Mouse (Mus musculus): ENCODE measurements at regions not wholly inside any gene's neighbourhood (a gene's known extent, or its start where the extent isn't known, plus 50 kb on each side); places are given as distances from the start of the nearest gene placed in this dataset.

DNA sequence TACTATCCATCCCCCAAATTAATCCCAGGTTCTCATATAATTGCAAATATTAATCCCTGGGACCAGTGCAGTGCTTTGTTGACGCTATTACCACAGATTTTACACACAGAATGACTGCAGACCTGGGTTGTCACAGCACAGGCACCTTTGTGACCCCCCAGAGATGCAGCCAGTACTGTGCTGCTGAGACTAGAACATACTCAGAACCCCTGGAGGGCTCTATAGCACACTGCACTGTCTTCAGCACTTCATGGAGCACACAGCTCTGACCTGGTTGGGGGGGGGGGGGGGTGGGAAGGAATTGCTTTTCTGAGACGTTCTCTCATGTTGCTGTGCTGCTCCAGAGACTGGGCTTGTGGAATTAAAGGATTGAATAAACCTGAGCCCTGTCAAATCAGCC is 154.9 kb upstream of the Gm34302 start:
- DNase-seq, result no peak

DNA sequence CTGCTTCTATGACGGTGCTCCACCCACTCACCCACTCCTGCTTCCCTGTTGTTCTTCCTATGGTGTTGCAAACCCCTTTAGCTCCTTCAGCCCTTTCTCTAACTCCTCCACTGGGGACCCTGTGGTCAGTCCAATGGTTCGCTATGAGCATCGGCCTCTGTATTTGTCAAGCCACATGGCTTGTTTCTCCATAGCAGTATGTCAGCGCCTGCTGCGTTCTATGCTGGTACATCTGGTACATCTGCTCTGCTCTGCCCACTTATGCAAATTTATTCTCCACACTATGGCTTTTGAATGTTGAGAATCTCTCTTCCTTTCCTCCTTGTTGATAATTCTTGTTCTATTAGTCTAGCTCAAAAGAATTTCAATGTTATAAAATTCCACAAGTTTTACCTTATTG is 154.2 kb upstream of the Gm34302 start:
- no peak for DNase-seq

DNA sequence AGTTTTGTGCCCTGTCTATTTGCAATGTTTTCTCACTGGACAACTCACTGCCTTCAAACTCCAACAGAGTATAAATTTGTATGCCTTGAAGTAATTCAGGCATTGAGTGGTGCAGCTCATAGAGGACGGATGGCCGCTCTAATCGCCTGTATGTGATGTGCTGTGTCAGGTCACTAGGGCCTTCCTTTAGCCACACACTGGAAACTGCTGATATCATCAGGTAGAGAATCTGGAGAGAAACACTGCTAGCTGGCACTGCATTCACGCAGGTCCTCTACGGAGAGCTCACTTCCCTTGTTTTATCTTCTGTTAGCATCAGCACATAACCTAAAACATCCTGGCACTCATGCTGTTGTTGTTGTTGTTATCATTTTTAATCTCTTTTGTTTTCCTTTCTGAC is 144.0 kb upstream of the Gm34302 start:
- DNase-seq, result no peak

DNA sequence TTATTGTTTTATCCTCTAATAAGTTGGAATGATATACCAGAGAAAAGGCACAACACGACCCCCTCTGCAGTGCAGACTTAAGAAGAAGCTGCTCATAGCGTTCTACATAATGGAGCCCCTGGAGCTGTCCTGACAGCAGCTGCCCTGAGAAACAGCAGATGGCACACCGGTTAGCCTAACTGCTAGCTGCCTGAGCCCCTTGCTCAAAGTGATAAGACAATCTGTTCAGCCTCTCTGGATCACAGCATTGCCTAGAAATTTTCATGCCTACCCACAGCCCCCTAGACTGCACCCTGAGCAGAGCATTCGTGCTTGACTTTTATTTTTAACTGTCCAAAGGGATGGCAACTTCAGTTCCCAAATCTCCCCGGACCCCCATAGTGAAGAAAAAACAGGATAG is 132.4 kb upstream of the Gm34302 start:
- no peak for DNase-seq

DNA sequence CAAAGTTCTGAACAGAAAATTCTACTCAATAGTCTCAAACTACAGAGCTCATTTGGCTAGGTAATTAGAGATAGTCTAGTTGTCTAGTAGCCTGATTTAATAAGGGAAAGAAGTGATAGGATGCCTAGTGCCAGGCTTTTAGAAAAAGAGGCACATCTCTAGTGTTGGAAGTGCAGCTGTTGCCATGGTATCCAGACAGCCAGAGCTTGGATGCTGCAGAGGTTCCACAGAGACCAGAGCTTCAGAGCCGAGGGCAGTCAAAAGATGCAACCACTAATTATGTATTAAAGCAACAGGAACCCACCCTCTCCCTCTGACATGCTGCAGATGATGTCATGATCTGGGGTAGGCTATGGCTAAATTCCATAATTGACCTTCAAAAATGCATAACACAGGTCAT is 130.0 kb upstream of the Gm34302 start:
- no peak for DNase-seq

DNA sequence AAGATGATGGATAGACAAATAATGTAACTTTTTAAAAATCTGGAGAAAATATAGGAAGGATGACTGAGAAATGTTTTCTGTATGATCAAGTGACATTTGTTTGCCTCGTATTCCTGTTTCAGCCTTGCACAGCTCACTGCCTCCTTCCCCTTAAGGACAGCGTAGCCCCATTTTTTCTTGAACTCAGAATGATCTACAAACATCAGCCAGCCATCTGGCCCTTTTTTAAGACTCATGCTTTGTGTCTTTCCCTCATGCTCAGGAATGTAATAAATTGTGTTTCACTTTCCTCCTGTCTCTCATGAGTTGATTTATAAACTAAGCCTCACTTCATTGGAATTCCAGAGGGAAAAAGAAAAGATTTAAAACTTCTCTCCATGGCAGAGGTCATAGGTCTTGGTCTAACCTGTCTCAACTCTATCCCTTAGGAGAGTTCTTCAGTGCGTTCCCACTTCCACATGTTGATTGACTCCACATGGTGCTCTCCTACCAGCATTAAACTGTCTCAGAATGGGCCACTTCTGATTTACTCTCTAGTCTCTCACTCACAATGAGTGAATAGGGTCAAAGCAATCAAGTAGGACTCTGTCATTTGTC is 129.2 kb upstream of the Gm34302 start:
- DNase-seq, result no peak

DNA sequence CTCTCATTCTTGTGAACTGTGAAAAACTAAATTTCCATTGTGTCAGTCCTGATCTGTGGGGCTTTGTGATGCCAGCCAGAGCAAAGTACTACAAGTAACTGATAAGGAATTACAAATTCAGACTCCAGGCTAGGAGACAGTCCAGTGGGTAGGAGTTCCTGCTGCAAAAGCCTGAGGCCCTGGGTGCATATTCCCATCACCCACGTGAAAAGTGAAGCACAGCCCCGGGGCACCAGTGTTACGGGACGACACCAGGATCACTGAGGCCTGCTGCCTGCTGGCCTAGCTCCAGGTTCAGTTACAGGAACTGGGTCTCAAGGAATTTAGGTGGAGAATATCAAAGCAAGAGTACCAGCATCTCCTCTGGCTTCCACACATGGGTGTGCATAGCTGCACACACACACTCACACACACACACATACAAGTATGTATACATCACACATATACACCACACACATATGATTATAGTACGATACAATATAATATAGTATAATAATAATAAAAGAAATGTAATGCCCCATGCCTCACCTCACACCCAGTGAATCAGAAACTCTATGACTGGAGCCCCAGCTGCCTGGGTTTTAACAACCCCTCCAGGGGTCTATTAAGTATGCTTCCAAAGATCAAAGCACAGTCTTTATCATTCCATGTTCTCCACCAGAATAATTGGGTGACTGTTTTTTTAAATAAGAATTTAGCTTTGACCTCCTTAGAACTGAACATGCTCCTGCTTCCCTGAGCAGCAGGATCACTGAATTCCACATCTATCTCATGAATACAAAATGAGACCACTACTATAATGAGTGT is 126.6 kb upstream of the Gm34302 start:
- no peak for DNase-seq

DNA sequence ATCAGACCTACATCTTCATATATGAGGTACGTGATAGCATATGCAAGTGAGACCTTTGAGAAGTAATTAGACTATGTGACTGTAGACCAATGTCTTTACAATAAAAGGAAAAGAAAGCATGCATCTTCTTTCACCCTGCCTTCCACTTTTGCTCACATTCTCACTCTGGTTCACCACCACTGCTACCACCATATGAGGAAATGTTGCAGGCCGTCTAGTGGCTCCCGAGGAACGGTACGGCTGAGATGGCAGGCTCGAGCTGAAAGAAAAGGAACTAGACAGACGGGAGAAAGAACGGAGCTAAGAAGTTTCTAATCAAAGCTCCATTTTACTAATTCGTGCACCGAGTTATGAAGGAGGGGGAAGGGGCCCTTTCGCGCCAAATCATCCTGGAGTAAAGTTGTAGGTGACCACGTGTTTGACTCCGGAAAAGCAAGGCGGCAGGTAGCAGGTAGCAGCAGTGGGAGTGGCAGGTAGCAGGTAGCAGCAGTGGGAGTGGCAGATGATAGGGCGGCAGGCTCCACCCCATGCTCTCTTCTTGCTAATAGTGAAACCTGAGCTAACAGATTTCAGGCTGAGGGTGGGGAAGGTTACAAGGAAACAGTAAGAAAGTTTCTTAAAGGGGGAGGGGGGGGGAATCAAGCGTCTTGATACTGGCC is 125.9 kb upstream of the Gm34302 start:
- DNase-seq, result no peak

DNA sequence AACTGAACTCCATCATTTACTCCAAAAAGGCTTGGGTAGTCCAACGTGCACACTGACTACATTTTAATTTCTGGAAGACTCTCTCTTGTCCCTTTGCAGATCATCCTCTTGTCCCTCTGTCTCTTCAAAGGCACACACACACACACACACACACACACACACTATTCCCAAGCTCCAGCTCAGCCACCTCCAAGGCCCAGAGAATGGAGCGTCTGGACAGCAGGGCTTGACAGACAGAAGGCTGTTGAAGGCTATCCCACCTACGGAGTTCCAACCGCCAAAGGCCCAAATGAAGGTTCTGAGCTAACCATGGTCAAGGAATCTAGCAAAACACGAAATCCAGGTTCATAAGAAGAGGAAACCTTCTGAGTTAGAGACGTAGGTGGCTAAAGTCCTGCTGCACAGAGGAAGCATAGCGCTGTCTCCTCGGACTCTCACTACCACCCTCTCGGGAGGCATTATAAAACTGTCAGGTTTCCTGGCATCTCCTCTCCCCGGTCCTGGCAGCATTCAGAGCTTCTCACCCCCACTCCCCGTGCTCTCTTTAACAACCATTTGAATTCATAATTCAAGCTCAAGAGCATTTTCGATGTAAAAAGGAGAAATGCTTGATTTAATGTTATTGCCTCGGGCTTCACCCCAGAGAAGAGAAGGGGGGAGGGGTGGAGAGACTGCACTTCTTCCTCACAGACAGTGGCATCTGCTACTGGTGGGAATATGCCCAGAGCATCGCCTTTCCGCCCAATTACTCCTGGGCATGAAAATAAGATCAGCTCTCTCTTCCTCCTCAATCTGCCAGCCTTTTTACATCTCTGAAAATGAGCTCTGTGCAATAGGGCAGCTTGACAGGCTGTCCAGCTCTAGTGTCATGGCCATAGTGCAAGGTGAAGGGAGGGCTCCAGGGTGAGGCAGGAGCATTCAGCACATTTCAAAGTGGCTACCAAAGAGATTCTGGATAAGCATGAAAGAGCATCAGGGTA is 99.3 kb upstream of the Gm34302 start:
- peak; percentile 31 to 33 for DNase-seq

DNA sequence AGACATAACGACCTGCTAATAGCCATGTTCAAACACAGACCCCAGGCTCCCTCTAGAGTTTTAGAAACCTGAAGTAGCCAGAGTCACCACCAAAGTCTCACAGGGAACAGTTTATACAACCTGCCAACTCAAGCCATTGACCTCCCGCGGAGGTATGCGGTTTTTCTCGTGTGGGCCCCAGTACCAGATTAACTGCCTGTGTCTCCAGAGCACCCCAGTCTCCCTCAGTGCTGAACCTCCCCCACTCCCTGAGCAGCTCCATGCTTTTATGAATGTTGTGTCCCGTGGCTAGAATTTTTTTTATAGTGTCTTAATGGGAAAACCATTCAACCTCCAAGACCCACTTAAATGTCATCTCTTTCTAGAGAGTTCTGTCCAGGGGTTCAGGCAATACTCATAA is 98.5 kb upstream of the Gm34302 start:
- no peak for DNase-seq

DNA sequence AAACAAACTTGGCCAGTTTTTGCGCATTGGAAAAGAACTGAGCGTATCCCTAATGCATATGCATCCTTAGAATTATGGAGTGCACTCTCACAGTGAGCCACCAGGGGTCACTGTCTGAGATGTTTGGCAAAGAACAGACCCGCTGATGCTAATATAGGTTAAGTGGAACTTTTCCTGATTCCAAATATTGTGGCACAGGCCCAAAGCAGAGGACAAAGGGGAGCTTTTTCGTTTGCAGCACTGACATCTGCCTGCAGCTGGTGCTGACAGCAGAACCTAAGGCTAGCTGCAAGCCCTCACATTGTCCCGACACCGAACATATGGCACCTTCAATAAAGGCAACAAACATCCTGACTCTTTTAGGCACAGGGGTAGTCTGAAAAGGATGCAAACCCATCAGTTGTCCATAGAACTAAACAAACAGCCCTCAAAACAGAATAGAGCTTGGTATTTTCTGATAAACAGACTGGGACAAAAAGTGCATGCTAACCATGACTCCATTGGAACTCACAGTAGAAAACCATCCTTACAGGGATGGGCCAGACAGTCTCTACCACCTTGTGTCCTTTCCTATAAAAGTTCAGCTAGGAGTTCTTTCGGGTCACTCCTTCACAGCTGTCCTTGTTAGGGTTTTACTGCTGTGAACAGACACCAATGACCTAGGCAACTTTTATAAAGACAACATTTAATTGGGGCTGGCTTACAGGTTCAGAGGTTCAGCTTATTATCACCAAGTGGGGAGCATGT is 87.1 kb upstream of the Gm34302 start:
- peak; percentile 55 to 63 for DNase-seq

DNA sequence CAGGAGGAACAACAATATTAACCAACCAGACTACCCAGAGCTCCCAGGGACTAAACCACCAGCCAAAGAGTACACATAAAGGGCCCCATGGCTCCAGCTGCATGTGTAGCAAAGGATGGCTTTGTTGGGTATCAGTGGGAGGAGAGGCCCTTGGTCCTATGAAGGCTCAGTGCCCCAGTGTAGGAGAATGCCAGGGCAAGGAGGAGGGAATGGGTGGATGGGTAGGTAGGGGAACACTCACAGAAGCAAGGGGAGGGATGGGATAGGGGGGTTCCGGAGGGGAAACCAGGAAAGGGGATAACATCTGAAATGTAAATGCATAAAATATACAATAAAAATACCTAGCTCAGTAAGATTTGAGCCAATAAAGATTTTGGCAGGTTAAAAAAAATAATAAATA is 86.4 kb upstream of the Gm34302 start:
- no peak for DNase-seq

DNA sequence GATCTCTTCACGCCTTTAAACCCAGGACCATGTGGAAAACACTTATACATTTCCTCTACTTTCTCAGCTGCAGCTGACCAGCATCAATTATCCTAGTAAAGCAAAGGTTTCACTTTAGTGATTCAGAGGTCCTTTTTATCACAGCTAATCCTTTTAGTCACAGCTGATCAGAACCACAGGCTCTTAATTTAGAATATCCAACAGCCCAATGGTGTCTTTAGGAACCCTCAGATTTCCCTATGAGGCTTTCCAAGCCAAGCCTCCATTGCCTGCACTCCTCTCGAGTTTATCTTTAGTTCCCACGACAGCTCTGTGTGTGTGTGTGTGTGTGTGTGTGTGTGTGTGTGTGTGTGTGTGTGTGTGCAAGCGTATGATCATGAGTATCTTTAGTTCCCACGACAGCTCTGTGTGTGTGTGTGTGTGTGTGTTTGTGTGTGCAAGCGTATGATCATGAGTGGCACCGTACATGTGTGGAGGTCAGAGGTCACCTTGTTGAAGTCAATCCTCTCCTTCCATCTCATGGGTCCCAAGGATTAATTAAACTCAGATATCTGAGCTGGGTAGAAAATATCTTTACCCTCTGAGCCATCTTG is 85.4 kb upstream of the Gm34302 start:
- no peak for DNase-seq

DNA sequence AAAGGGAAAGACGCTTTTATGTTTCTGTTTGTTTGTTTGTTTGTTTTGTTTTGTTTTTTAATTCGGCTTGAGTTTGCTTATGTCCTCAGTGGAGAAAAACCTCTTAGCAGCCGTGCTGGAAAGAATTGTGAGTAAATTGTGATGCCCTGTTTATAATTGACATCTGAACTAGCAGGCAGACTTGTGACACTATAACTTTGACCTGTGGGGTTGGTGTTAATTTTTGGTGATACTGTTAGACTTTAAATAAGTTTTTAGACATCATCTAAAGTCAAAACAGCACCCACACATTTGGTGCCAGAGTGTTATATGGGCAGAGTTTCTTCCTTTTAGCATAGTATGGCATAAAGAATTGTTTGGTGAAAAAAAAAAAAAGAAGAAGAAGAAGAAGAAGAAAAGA is 84.0 kb upstream of the Gm34302 start:
- DNase-seq, result no peak

DNA sequence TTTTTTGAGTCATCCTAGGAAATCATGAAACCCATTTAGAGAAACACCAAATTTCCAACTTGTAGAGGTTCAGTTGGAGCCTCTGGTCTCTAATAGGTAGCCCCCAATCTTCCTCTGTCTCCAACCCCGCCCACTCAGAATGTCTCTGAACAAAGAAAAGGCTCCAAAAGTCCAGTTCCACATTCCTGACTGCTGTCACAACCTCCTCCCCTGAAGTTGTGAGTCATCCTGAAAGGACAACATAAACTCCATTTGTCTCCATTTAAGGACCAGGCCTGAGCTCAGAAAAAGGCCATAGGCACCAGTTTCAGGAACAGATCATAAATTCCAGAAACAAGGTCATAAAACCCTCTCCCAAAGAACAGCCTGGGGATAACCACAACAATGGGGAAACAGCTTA is 79.4 kb upstream of the Gm34302 start:
- no peak for DNase-seq

DNA sequence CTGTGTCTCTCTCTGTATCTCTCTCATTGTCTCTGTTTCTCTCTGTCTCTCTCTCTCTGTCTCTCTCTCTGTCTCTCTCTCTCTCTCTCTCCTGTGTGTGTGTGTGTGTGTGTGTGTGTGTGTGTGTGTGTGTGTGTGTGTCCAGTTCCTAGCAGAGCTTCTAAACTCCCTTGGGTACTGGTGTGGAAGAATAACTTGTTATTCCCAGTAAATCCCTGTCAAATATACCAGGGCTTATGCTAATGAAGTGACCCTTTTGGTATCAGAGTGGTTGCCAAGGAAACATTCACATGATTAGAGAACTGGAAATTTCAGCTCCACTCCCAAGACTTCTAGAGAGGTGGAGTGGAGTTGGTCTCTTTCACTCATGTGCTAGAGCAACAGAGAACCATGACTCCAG is 78.9 kb upstream of the Gm34302 start:
- DNase-seq, result no peak

DNA sequence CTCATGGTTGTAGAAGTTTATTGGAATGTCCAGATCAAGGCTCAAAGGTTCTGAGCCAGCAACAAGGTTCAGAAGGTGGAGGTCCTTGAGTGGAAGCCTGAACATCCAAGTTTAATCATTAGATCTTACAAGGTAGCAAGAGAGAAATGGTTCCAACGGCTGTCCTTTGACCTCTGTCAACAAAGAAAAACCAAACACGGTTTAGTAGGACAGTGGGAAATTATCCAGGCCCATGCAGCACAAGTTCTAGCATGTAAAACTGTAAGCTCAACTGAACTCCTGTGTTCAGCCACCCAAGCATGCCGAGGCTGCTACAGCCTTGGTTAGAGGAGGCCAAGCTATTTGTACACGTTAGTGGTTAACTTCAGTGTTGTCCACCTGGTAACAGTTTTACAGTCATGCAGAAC is 77.1 kb upstream of the Gm34302 start:
- no peak for DNase-seq

DNA sequence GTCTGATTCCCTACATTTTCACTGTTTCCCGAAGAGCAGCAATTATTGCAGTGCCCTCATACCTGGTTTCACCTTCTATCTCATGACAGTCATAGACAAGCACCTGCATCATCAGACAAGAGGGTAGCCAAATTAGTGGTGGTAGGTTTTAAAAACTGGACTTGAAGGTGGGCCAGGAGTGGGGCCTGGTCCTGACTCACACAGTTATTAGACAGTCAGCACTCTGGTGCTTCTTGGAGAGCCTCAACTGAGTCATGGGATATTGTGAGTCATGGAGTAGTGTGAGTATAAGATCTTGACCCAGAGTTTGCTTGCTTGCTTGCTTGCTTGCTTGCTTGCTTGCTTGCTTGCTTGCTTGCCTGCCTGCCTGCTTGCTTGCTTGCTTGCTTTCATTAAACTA is 73.1 kb upstream of the Gm34302 start:
- no peak for DNase-seq

DNA sequence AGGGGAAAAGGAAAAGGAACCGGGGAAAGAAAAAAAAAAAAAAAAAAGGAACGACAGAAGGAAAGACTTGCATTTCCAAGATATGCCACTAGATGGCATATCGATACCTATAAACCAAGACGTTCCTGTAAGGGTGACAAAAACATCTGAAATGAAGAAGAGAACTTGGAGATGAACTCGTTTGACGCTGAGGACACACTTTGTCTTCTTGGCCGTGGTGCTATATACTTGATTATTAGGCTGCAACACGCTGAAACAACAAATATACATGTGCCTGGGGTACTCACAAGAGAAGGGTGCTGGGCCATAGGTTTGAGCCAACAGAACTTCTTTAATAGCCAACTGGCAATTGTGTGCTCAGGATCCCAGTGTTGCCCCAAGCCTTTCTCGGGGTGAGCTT is 71.2 kb upstream of the Gm34302 start:
- peak; percentile 15 to 23 for DNase-seq

DNA sequence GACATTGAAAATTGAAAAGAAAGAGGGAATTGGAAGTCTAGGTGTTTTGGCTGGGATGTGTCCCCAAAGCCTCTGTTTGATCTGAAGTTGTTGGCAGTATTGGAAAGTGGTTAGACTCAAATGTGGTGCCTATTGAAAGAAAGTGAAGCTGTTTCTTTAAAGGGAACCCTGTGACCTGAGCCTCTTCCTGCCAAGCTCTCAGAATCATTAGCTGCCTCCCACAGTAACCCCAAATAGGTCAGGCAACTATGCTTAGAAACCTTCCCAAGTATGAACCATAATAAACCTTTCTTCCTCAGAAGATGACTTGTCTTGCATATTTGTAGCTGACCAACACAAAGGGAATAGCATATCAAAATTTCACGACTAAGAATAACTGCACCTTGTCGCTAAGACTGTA is 69.7 kb upstream of the Gm34302 start:
- no peak for DNase-seq

DNA sequence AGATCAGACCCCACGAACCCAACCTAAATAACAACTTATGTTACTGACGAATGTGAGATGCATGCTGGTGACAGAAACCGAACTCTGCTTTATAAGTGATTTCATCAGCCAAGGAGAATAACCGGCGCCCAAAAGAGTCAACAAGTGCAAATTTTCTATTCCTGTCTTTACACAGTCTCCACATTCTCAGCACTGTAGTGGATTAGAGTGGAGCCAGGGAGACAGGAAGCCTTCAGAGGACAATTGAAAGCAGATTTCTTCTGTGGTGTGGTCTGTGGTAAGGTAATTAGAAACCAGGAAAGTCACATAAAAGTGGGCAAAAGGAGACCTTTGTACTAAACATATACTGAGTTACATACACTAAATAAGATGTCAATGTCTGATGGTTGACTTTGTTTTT is 68.0 kb upstream of the Gm34302 start:
- DNase-seq, result no peak
